Mouse (Mus musculus) heart, embryonic 11.5 days (tissue): ENCODE data around the gene Tef. TPM values are rescaled to one million over a fixed set of nuclear protein-coding genes. Genes with fewer than 3 reads are reported as not detected.

Source experiments
- ATAC-seq: fragments of 200-750 bp; cut with Nextera tagmentation; replicated peaks from 2 replicates; pipeline ENCODE4 v1.8.0; 2017; ENCODE audit warnings: moderate library complexity; ENCODE audit not compliant: insufficient number of reproducible peaks, low FRiP score, low TSS enrichment
- H3K27ac ChIP-seq: fragments of 300-500 bp; sonication (generic); 2 replicates; pipeline ENCODE4 v1.5.1; 2014; ENCODE audit warnings: mild to moderate bottlenecking, low read depth, low read length
- H3K27me3 ChIP-seq: fragments of 300-500 bp; sonication (generic); 2 replicates; pipeline ENCODE4 v1.6.1; 2014; ENCODE audit warnings: mild to moderate bottlenecking, low read length, mixed read lengths; ENCODE audit not compliant: control insufficient read depth, insufficient read depth
- H3K36me3 ChIP-seq: fragments of 300-500 bp; sonication (generic); 2 replicates; pipeline ENCODE4 v1.6.1; 2014; ENCODE audit warnings: mild to moderate bottlenecking, low read length, moderate library complexity, mixed read lengths; ENCODE audit not compliant: control insufficient read depth, insufficient read depth
- H3K4me1 ChIP-seq: fragments of 300-500 bp; sonication (generic); 2 replicates; pipeline ENCODE4 v1.6.1; 2014; ENCODE audit warnings: low read length; ENCODE audit not compliant: control insufficient read depth, insufficient read depth
- H3K4me2 ChIP-seq: fragments of 300-500 bp; sonication (generic); 2 replicates; pipeline ENCODE4 v1.6.1; 2014; ENCODE audit warnings: mild to moderate bottlenecking, moderate library complexity
- H3K4me3 ChIP-seq: fragments of 300-500 bp; sonication (generic); 2 replicates; pipeline ENCODE4 v1.5.1; 2014; ENCODE audit warnings: low read depth, low read length
- H3K9ac ChIP-seq: fragments of 300-500 bp; sonication (generic); 2 replicates; pipeline ENCODE4 v1.6.1; 2014; ENCODE audit warnings: mild to moderate bottlenecking, low read depth, low read length, moderate library complexity
- H3K9me3 ChIP-seq: fragments of 300-500 bp; sonication (generic); replicated peaks from 2 replicates; pipeline ENCODE4 v1.6.1; 2016; ENCODE audit warnings: low read length; ENCODE audit not compliant: control insufficient read depth
- WGBS: fragments of 180-500 bp; shearing (Covaris S2); extraction: QIAGEN DNeasy Blood & Tissue Kit; methylation state at CpG from one replicate; pipeline ENCODE4 v1.1.7; 2014; ENCODE audit not compliant: insufficient replicate concordance; 5-methylcytosine and 5-hydroxymethylcytosine counted together
- polyA plus RNA-seq: library from polyadenylated mRNA; unstranded; fragments of >200 nt; fragmentation: Nextera tagmentation; extraction: Ambion mirVana; gene quantifications from 2 replicates; pipeline ENCODE4 v1.2.1, GENCODE M21; 2014

Gene Tef
- polyA plus RNA-seq, 1 experiment from 2014 or later: 15.0 TPM

DNA sequence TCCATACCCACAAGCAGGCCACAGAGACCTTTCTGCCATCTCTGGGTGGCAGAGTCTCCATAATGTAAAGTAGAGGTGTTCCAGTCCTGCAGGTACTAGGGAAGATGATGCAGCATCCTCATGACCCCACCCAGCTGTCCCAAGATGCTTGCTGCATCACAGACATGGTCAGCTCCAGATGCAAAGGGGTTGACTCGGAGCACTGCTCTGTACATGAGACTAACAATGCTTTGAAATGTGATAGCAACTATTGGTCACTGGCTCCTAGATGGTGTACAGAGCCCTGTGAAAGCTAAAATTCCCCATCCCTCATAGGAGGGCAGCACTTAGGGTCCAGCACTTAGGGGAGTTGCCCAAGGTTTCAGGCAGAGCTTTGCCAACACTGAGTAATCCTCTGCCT lies 2.0 kb downstream of the Tef start:
- Histone ChIP-seq H3K9me3 (no peaks in the 10 kb centered on the region), H3K4me1 (peaks cover 29% of the 10 kb centered on the region), H3K36me3 (no peaks in the 10 kb centered on the region), H3K4me3 (no peak overlapping the region), H3K27me3 (no peaks in the 10 kb centered on the region), H3K4me2 (no peak overlapping the region), H3K9ac (no peak overlapping the region; the same call in 1 of the 2 replicates), H3K27ac (no peak overlapping the region)
- no peak for ATAC-seq
- 52% methylated on average over 1 of the region's 1 CpGs for WGBS

DNA sequence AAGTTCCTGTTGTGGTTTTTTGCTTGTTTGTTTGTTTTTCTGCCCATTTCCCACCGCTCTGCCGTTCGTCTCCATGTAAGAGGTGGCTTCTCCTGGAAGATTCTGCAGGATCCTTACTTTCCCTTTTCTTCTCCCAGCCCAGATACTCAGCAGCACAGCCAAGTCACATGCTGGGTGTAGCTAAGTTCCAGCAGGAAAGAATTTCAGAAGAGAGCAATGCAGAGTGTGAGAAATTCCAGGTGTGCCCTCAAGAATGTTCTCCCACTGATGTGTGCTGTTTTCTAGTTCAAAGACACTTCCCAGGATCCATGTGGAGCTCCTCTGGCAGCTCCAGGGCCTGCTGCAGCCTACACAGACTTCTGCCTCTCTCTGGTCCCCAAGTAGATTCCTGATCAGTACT lies 2.7 kb downstream of the Tef start:
- peaks cover 36% of the 10 kb centered on the region for H3K4me1 ChIP-seq
- no peak overlapping the region; the same call in 1 of the 2 replicates for H3K9ac ChIP-seq
- no peaks in the 10 kb centered on the region for H3K36me3 ChIP-seq
- H3K27ac ChIP-seq: no peak overlapping the region
- H3K27me3 ChIP-seq: no peaks in the 10 kb centered on the region
- H3K4me3 ChIP-seq: no peak overlapping the region
- 70% methylated on average over 3 of the region's 3 CpGs for WGBS
- no peak overlapping the region for H3K4me2 ChIP-seq
- no peaks in the 10 kb centered on the region for H3K9me3 ChIP-seq
- no peak for ATAC-seq

DNA sequence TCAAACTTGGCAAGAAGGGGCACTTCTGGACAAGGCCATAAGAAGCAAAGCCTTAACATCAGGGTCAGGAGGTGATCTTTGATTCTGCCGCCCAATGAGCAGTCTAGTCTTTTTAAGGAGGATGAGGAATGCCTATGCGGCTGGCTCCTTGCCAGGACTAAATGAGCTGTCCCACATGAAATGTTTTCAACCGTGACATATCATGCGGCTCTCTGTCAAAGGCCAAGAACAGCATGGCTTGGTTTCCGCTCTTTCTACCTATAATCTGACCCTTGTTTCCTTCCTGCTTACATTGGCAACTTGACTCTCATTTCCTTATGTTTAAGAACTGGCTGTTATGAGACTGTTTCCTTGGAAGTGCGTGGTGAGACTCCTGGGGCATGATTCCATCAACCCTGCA lies 3.4 kb downstream of the Tef start:
- peaks cover 40% of the 10 kb centered on the region for H3K4me1 ChIP-seq
- H3K9ac ChIP-seq: 0 out of 2 replicates have a peak overlapping the region, but pooled peaks have one; percentile 6
- H3K4me3 ChIP-seq: no peak overlapping the region
- no peak overlapping the region for H3K27ac ChIP-seq
- ATAC-seq: no peak
- no peak overlapping the region for H3K4me2 ChIP-seq
- H3K36me3 ChIP-seq: no peaks in the 10 kb centered on the region
- H3K27me3 ChIP-seq: no peaks in the 10 kb centered on the region
- WGBS: 53% methylated on average over 6 of the region's 6 CpGs
- H3K9me3 ChIP-seq: no peaks in the 10 kb centered on the region

DNA sequence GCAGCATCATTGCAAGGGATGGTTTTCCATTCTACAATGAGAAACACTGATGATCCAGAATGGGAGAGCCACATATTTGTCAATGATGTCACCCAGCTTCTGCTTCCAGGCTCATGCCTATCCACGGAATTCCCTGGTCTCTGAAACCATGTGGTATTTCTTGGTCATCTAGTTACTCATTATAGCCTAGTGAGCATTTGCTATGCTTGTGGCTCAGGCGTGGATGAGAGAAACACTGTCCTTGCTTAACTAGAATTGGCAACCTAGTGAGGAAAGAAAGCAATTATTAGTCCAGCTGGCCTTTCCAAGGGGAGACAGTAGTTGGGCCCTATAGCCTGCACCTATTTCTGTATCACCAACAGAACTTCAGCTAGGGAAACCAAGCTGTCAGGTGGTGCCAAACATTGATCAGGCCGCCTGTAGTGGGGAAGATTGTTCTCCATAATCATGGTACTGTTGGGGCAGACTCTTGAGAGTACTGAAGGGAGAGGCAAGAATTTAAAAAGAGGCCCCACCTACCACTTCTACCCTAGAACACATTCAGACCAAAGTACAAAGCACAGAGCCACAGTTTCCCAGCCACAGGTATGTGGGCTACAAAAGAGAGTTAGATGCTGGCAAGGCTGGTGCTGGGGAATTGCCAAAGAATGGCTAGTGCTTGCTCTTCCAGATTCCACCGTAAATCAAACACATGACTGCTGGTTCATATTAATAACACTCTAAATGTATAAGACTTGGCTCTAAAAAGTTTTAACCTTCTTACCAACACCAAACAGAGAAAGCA lies 4.6 kb downstream of the Tef start:
- H3K9ac ChIP-seq: no peak overlapping the region
- no peak overlapping the region for H3K4me3 ChIP-seq
- no peaks in the 10 kb centered on the region for H3K36me3 ChIP-seq
- no peak for ATAC-seq
- H3K27me3 ChIP-seq: no peaks in the 10 kb centered on the region
- H3K4me1 ChIP-seq: peaks cover 40% of the 10 kb centered on the region
- 72% methylated on average over 4 of the region's 4 CpGs for WGBS
- H3K27ac ChIP-seq: no peak overlapping the region
- no peak overlapping the region for H3K4me2 ChIP-seq
- H3K9me3 ChIP-seq: no peaks in the 10 kb centered on the region

DNA sequence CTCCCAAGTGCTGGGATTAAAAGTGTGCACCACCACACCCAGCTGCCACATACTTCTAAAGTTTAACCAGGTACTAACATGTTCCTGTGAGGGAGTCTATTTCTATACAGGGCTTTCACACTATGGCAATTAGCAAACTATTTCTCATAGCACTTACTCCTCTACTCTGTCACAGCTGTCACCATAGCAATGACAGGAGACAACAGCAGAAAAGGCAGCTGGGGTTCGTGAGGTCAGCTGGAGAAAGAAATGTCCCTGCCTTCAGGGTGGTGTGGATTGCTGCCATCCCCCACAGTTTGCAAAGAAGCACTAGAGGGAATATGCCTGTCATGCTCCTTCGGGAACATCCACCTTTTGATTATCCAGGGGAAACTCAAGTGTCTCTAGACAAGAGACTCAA lies 6.6 kb downstream of the Tef start:
- H3K4me1 ChIP-seq: peaks cover 37% of the 10 kb centered on the region
- H3K4me3 ChIP-seq: no peak overlapping the region
- no peaks in the 10 kb centered on the region for H3K27me3 ChIP-seq
- no peaks in the 10 kb centered on the region for H3K9me3 ChIP-seq
- 0 out of 2 replicates have a peak overlapping the region, but pooled peaks have one; percentile 3 for H3K9ac ChIP-seq
- no peak overlapping the region for H3K27ac ChIP-seq
- H3K36me3 ChIP-seq: no peaks in the 10 kb centered on the region
- H3K4me2 ChIP-seq: no peak overlapping the region
- no peak for ATAC-seq
- WGBS: 71% methylated on average over 2 of the region's 2 CpGs

DNA sequence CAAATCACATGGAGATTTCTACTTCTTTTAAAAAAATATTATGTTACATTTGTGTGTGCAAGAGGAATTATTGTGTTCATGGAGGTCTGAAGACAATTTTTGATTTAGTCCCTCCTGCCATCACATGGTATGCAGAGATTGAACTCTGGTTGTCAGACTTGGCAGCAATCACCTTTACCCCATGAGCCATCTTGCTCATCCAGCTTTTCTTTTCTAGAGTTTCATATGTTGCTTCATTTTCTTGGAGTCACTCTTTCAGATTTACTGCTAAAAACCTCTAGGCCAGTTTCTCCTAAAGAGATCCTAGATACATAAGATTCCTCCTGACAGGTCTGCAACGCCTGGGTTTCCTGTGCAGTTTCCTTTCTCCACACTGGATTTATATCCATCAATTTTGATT lies 7.3 kb downstream of the Tef start:
- Histone ChIP-seq H3K4me2 (peak overlapping the region; percentile 91), H3K9me3 (no peaks in the 10 kb centered on the region), H3K27ac (peak overlapping the region; percentile 81), H3K36me3 (no peaks in the 10 kb centered on the region), H3K4me3 (peak overlapping the region; percentile 75), H3K4me1 (peaks cover 37% of the 10 kb centered on the region), H3K27me3 (no peaks in the 10 kb centered on the region), H3K9ac (0 out of 2 replicates have a peak overlapping the region, but pooled peaks have one; percentile 74)
- WGBS: 42% methylated on average over 1 of the region's 1 CpGs
- no peak for ATAC-seq

DNA sequence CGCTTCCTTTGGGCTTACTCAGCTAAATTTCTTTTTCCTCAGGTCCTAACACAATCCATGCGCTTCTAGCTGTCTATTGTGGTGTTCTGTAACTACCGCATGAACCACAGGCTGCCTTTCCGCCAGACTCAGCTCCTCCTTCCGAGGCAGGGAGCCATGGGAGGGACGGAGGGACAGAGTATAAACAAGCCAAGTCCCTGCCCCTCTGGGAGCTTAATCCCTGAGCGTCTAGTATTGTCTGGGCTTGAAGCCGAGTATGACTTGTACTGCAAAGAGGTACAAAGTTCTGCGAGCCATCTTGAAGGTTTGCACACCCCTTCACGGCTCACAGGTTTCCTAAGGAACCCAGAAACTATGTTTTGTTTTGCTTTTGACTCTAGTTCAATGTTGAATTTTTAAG lies 7.9 kb downstream of the Tef start:
- no peak for ATAC-seq
- WGBS: under 1% methylated on average over 10 of the region's 10 CpGs
- H3K4me1 ChIP-seq: peaks cover 32% of the 10 kb centered on the region
- H3K4me3 ChIP-seq: peak overlapping the region; percentile 75
- no peaks in the 10 kb centered on the region for H3K9me3 ChIP-seq
- peak overlapping the region; percentile 74 for H3K9ac ChIP-seq
- H3K36me3 ChIP-seq: no peaks in the 10 kb centered on the region
- H3K27ac ChIP-seq: peak overlapping the region; percentile 81
- H3K27me3 ChIP-seq: no peaks in the 10 kb centered on the region
- H3K4me2 ChIP-seq: peak overlapping the region; percentile 91

DNA sequence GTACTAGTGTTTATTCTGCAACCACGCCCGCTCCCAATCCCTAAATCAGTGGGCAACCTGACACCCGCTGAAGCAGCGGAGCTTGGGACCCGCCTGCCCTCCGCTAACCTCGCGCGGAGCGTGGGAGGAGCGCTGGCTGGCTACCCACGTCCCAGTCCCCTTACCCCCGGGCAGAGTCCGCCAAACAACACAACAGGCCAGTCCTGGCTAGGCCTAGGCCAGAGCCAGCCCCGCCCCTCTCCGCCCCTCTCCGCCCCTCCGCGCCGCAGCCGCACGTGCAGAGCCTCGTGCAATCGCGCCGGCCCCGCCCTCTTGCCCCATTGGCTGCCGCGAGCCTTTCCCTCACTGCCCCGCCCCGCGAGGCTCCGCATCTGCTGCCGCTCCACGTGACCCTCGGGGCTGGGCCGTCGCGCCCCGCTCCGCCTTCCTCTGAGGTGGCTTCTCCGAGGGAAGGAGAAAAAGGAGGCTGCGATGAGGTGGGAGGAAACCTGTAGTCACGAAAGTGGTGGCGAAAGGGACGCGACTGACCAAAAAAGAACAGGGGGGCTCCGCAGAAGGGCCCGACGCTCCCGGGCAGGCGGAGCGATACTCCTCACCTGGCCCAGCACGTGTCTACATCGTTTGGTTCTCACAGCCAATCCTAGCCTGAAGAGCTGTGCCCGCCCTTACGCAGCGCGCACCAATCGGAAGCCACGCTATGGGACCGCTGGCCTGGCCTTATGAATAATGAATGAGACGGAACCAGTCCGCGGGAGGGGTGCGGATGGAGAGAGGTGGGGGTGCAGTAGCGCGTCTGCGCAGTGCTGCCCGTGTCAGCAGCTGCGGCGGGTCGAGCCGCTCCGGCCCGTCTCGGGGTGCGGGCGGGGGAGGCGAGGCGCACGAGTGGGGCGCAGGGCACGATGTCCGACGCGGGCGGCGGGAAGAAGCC lies 8.7 kb downstream of the Tef start:
- H3K9ac ChIP-seq: peak overlapping the region; percentile 84
- H3K27ac ChIP-seq: peak overlapping the region; percentile 81
- peak overlapping the region; percentile 75 for H3K4me3 ChIP-seq
- under 1% methylated on average over 78 of the region's 89 CpGs for WGBS
- H3K36me3 ChIP-seq: no peaks in the 10 kb centered on the region
- peak overlapping the region; percentile 91 for H3K4me2 ChIP-seq
- peak; percentile 97 for ATAC-seq
- no peaks in the 10 kb centered on the region for H3K9me3 ChIP-seq
- H3K27me3 ChIP-seq: no peaks in the 10 kb centered on the region
- H3K4me1 ChIP-seq: peaks cover 26% of the 10 kb centered on the region
